17 mouse cellular contexts compared by ENCODE assay signal in the genomic region with DNA sequence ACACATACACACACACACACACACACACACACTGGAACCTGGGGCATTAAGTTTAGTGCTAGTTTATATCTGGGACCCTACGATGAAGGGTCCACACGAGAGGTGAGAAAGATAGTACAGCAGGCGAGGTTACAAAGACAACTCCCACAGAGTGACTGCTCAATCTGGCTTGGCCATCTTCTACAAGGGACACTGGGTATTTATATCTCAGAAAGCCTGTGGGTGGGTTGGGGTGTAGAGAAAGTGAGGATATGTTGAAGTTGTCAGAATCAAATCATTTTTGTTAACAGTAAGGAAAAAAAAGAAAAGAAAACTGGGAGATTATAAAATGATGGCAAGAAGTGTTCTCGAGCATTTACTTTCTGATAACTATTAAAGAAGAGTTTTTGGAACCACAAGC.
"Had no signal": no experiment of that assay in that cellular context is flagged by ENCODE, and none has a peak within 500 bp of the region (broad histone marks: within the 10 kb centered on the region; RNA-seq: fewer than 3 reads in every experiment).

No protein-coding gene starts in this region.

- ATAC-seq: forebrain, embryonic 16.5 days; hindbrain, embryonic 16.5 days; inflammation-experienced regulatory T-cells, adult 6 months; intestine, embryonic 15.5 days; intestine, postnatal 0 days had no signal

- DNase-seq: gastrocnemius, adult 2 months; gastrocnemius, postnatal 10 days; gastrocnemius, postnatal 25 days; heart, adult 18-20 months; heart, postnatal 10 days; heart, postnatal 4 days; kidney, adult 18-20 months; kidney, adult 8-10 months; kidney, postnatal 10 days; kidney, postnatal 36 days; liver; liver, embryonic 13.5 days had no signal
